Mouse (Mus musculus) C2C12 (cell line): ENCODE measurements around the gene Grm8.

Experiments
- CTCF ChIP-seq: IDR thresholded peaks from one replicate; pipeline ENCODE4 v1.5.1; 2011; ENCODE audit not compliant: control insufficient read depth, insufficient read depth, insufficient read length
- FOSL1 ChIP-seq: IDR thresholded peaks from one replicate; pipeline ENCODE4 v1.8.0; 2011; ENCODE audit warnings: mild to moderate bottlenecking, low read length; ENCODE audit not compliant: poor library complexity, insufficient read depth, severe bottlenecking
- MAX ChIP-seq: IDR thresholded peaks from one replicate; pipeline ENCODE4 v1.6.1; 2011; ENCODE audit warnings: mild to moderate bottlenecking, control low read depth
- USF1 ChIP-seq: IDR thresholded peaks from one replicate; pipeline ENCODE4 v1.6.1; 2011; ENCODE audit warnings: low read depth, mild to moderate bottlenecking, control low read depth, moderate library complexity

DNA sequence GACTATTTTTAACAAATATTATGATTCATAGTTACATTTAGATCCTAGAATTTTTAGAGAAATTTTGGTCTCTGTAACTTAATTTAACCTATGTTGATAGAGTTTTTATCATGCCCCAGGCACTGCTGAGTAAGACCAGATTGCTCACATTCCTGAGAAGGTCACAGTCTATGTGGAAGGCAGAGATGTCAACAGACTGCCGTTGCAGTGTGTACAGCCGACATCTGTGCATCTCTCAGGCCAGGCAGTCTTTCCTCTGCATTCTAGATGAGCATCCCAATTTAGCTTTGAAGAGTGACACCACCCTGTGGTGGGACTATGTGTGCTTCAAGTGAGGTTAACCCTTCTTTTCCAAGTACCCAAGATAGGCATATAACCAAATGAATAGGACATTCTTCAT, 169.7 kb downstream of the Grm8 start:
- TF ChIP-seq CTCF: no peak
- TF ChIP-seq FOSL1: no peak
- TF ChIP-seq USF1: no peak
- TF ChIP-seq MAX: no peak
